Mouse (Mus musculus) liver, embryonic 14.5 days (tissue): ENCODE measurements around the gene Jsrp1. TPM values are rescaled to one million over a fixed set of nuclear protein-coding genes. Genes with fewer than 3 reads are reported as not detected.

Source experiments
- ATAC-seq: fragments of 200-750 bp; cut with Nextera tagmentation; 2 replicates; pipeline ENCODE4 v1.8.0; 2017; ENCODE audit warnings: moderate number of reproducible peaks, mild to moderate bottlenecking, moderate library complexity; ENCODE audit not compliant: insufficient read depth
- DNase-seq, 3 experiments: peaks; one replicate each; pipeline ENCODE4 v3.0.0-alpha.2; 2012 to 2013; ENCODE audit warnings: low read depth in 3 of 3, low spot score in 3 of 3
- H3K27ac ChIP-seq: fragments of 300-500 bp; sonication (generic); 2 replicates; pipeline ENCODE4 v1.5.1; 2014; ENCODE audit warnings: moderate library complexity, mild to moderate bottlenecking, control low read depth, inconsistent platforms
- H3K27me3 ChIP-seq: fragments of 300-500 bp; sonication (generic); 2 replicates; pipeline ENCODE4 v1.6.1; 2014; ENCODE audit warnings: mild to moderate bottlenecking, low read length, moderate library complexity; ENCODE audit not compliant: control insufficient read depth, insufficient read depth
- H3K36me3 ChIP-seq: fragments of 300-500 bp; sonication (generic); replicated peaks from 2 replicates; pipeline ENCODE4 v1.6.1; 2014; ENCODE audit warnings: low read depth; ENCODE audit not compliant: control insufficient read depth, insufficient read depth
- H3K4me1 ChIP-seq, 2 experiments: fragments of 200-500 bp in 1 of 2; fragments of 300-500 bp in 1 of 2; sonication (generic) in 1 of 2; replicated peaks; 2 replicates each; pipeline ENCODE4 v1.6.1; 2012 to 2014; ENCODE audit warnings: antibody characterized with exemption in 1 of 2, inconsistent platforms in 1 of 2, low read length in 1 of 2; ENCODE audit not compliant: control insufficient read depth in 2 of 2, insufficient read depth in 2 of 2
- H3K4me2 ChIP-seq: fragments of 300-500 bp; sonication (generic); 2 replicates; pipeline ENCODE4 v1.6.1; 2014; ENCODE audit warnings: low read depth, mild to moderate bottlenecking, control low read depth, moderate library complexity
- H3K4me3 ChIP-seq, 2 experiments: fragments of 200-500 bp in 1 of 2; fragments of 300-500 bp in 1 of 2; sonication (generic) in 1 of 2; 2 replicates each; pipeline ENCODE4 v1.5.1; 2012 to 2014; ENCODE audit warnings: low read depth in 2 of 2, low read length in 2 of 2, mild to moderate bottlenecking in 2 of 2, control low read depth in 1 of 2, inconsistent platforms in 1 of 2, moderate library complexity in 1 of 2; ENCODE audit not compliant: insufficient read depth in 1 of 2
- H3K9ac ChIP-seq: fragments of 300-500 bp; sonication (generic); replicated peaks from 2 replicates; pipeline ENCODE4 v1.6.1; 2014; ENCODE audit warnings: mild to moderate bottlenecking, control low read depth, moderate library complexity
- H3K9me3 ChIP-seq: fragments of 300-500 bp; sonication (generic); 2 replicates; pipeline ENCODE4 v1.6.1; 2016; ENCODE audit warnings: low read length, mixed read lengths; ENCODE audit not compliant: control insufficient read depth
- CTCF ChIP-seq: IDR thresholded peaks from 2 replicates; pipeline ENCODE4 v1.5.1; 2016; ENCODE audit warnings: antibody characterized with exemption, low read depth, control low read depth
- EP300 ChIP-seq: IDR thresholded peaks from 2 replicates; pipeline ENCODE4 v1.6.1; 2016; ENCODE audit warnings: antibody characterized with exemption, low read depth
- WGBS: fragments of 180-500 bp; shearing (Covaris S2); extraction: QIAGEN DNeasy Blood & Tissue Kit; methylation state at CpG from one replicate; pipeline ENCODE4 v1.1.7; 2014; ENCODE audit not compliant: insufficient replicate concordance; 5-methylcytosine and 5-hydroxymethylcytosine counted together
- polyA plus RNA-seq, 2 experiments: library from polyadenylated mRNA; depleted of rRNA in 1 of 2; stranded (reverse) in 1 of 2; unstranded in 1 of 2; fragments of >200 nt; fragmentation: Nextera tagmentation in 1 of 2; extraction: Ambion mirVana in 1 of 2; gene quantifications; 2 replicates each; pipeline versions ENCODE4 v1.2.1 to v1.2.3; 2012 to 2014

The Jsrp1 gene
- polyA plus RNA-seq, 2 experiments, result not detected

DNA sequence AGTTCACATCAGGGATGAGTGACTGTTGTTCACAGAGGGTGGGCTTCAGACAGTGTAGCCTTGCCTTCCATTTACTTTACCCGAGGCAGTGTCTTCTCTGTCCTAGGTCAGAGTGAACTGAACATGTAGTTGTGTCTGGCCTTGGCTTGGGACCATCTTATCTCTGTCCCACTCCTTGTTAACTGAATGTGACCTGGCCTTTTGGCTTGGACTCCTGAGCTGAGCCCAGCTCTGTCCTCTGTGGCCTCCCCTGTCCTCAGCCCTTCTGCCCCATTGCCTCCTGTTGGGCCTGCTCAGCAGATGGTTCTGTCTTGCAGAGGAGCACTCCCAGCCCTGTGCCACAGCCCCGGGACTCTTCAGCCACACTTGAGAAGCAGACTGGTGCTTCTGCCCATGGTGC lies 25.8 kb downstream of the Jsrp1 start:
- ATAC-seq (no peak), DNase-seq (no peak)
- 66% methylated on average over 2 of the region's 2 CpGs for WGBS
- Histone ChIP-seq H3K27me3 (no peaks in the 10 kb centered on the region), H3K9ac (no peak overlapping the region), H3K9me3 (no peaks in the 10 kb centered on the region), H3K4me3 (no peak overlapping the region), H3K4me2 (no peak overlapping the region), H3K27ac (no peak overlapping the region), H3K4me1 (no peaks in the 10 kb centered on the region), H3K36me3 (peaks cover 60% of the 10 kb centered on the region)
- TF ChIP-seq EP300, result no peak
- no peak for TF ChIP-seq CTCF

DNA sequence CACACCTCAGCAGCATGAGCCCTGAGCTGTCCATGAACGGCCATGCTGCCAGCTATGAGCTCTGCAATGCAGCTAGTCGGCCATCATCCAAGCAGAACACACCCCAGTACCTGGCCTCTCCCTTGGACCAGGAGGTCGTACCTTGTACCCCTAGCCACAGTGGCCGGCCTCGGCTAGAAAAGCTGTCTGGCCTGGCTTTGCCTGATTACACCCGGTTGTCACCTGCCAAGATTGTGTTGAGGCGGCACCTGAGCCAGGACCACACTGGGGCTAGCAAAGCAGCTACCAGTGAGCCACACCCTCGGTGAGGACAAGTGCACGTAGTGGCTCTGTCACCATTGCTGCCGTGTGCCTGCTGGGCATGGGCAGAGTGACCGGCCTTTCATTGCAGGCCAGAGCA lies 27.3 kb downstream of the Jsrp1 start:
- 0 out of 2 replicates have a peak, but pooled peaks have one; percentile 9 for ATAC-seq
- no peak overlapping the region for H3K27ac ChIP-seq
- no peaks in the 10 kb centered on the region for H3K4me1 ChIP-seq
- no peaks in the 10 kb centered on the region for H3K9me3 ChIP-seq
- H3K36me3 ChIP-seq, result peaks cover 69% of the 10 kb centered on the region
- no peak for DNase-seq
- no peak overlapping the region for H3K9ac ChIP-seq
- H3K27me3 ChIP-seq, result no peaks in the 10 kb centered on the region
- H3K4me3 ChIP-seq, result no peak overlapping the region
- H3K4me2 ChIP-seq, result no peak overlapping the region
- TF ChIP-seq CTCF (no peak), EP300 (no peak)
- WGBS, result 90% methylated on average over 11 of the region's 11 CpGs

DNA sequence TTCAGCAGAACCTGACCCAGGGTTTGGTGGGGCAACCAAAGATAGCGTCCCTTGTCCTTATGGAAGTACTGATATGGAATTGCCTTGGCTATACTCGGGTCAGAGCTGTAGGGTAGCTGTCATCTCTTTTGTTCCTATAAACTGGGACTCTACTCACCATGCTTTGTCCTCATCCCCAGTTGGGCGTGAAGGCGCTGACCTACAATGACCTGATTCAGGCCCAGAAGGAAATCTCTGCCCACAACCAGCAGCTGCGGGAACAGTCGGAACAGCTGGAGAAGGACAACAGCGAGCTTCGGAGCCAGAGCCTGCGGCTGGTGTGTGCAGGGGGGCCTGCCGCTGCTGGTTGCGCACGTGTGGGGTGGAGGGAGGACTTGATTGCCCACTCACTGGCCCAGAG lies 28.4 kb downstream of the Jsrp1 start:
- TF ChIP-seq EP300 (no peak), CTCF (no peak)
- WGBS, result 88% methylated on average over 12 of the region's 12 CpGs
- Histone ChIP-seq H3K4me2 (no peak overlapping the region), H3K27me3 (no peaks in the 10 kb centered on the region), H3K4me1 (no peaks in the 10 kb centered on the region), H3K27ac (no peak overlapping the region), H3K9ac (no peak overlapping the region), H3K36me3 (peaks cover 72% of the 10 kb centered on the region), H3K4me3 (no peak overlapping the region), H3K9me3 (no peaks in the 10 kb centered on the region)
- DNase-seq (no peak), ATAC-seq (no peak)

GRCm38 (mm10) chr10:80784302-80784701 lies 29.0 kb downstream of the Jsrp1 start:
- no peak overlapping the region for H3K27ac ChIP-seq
- no peak overlapping the region for H3K9ac ChIP-seq
- no peak for DNase-seq
- 95% methylated on average over 2 of the region's 2 CpGs for WGBS
- no peak for ATAC-seq
- no peak overlapping the region for H3K4me3 ChIP-seq
- TF ChIP-seq CTCF, result no peak
- TF ChIP-seq EP300, result no peak
- H3K9me3 ChIP-seq, result no peaks in the 10 kb centered on the region
- no peak overlapping the region for H3K4me2 ChIP-seq
- no peaks in the 10 kb centered on the region for H3K4me1 ChIP-seq
- peaks cover 74% of the 10 kb centered on the region for H3K36me3 ChIP-seq
- H3K27me3 ChIP-seq, result no peaks in the 10 kb centered on the region

- Histone ChIP-seq H3K4me1 (no peaks in the 10 kb centered on the region), H3K9me3 (no peaks in the 10 kb centered on the region), H3K36me3 (peaks cover 62% of the 10 kb centered on the region), H3K27ac (no peak overlapping the region), H3K4me2 (no peak overlapping the region), H3K4me3 (no peak overlapping the region), H3K9ac (no peak overlapping the region), H3K27me3 (no peaks in the 10 kb centered on the region)
- DNase-seq (no peak), ATAC-seq (no peak)
- no peak for TF ChIP-seq CTCF
- TF ChIP-seq EP300, result no peak
These were observed 33.7 kb downstream of the Jsrp1 start for GRCm38 (mm10) chr10:80779565-80779964.

DNA sequence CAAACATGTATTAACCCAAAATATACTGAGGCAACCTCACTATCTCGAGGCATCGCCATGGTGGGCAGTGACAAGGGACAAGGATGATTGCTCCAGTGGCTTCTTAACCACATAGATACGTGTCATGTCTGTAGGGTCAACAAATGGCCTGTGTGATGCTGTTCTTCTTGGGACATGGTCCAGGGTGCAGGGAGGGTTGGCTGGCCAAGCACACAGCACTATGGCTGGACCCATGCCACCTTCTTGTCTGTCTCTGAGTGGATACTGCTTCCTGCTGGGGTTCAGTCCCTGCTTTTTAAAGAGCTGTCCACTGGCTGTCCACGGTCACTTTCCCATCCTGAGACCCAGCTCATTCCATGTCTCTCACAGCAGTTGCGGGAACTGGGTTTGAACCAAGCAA lies 36.2 kb downstream of the Jsrp1 start:
- Histone ChIP-seq H3K9ac (no peak overlapping the region), H3K4me3 (no peak overlapping the region), H3K36me3 (peaks cover 71% of the 10 kb centered on the region), H3K27ac (no peak overlapping the region), H3K9me3 (no peaks in the 10 kb centered on the region), H3K4me1 (peaks cover 3 to 9% of the 10 kb centered on the region in 2 experiments; a peak in 3 of 4 replicates), H3K4me2 (no peak overlapping the region), H3K27me3 (no peaks in the 10 kb centered on the region)
- TF ChIP-seq CTCF (no peak), EP300 (no peak)
- DNase-seq (no peak), ATAC-seq (no peak)
- 78% methylated on average over 5 of the region's 5 CpGs for WGBS
